Mouse (Mus musculus): Measurements from ENCODE around the gene Nos1.

GRCm38 (mm10) chr5:117999061-117999460 lies 218.2 kb downstream of the Nos1 start:
- TF ChIP-seq GATA1 (IDR thresholded peaks at IDR 0.05; ENCODE audit: borderline replicate concordance, low read length) (no peak), FLI1 (IDR thresholded peaks at IDR 0.05; ENCODE audit: low read length) (no peak)

Measured in megakaryocyte, embryonic 14.5 days (primary cell).